Mouse (Mus musculus) limb, embryonic 10.5 days (tissue): ENCODE results near the gene Kcnmb2. TPM values are rescaled to one million over a fixed set of nuclear protein-coding genes. Genes with fewer than 3 reads are reported as not detected.

Source experiments
- DNase-seq: peaks from one replicate; pipeline ENCODE4 v3.0.0-alpha.2; 2017; ENCODE audit warnings: low spot score
- H3K27ac ChIP-seq: fragments of 300-500 bp; sonication (generic); 2 replicates; pipeline ENCODE4 v1.5.1; 2016; ENCODE audit warnings: mild to moderate bottlenecking
- H3K27me3 ChIP-seq: fragments of 300-500 bp; sonication (generic); 2 replicates; pipeline ENCODE4 v1.6.1; 2016; ENCODE audit warnings: low read depth, mild to moderate bottlenecking; ENCODE audit not compliant: poor library complexity, severe bottlenecking
- H3K36me3 ChIP-seq: fragments of 300-500 bp; sonication (generic); 2 replicates; pipeline ENCODE4 v1.6.1; 2016; ENCODE audit warnings: mild to moderate bottlenecking, moderate library complexity
- H3K4me1 ChIP-seq: fragments of 300-500 bp; sonication (generic); 2 replicates; pipeline ENCODE4 v1.6.1; 2016
- H3K4me3 ChIP-seq: fragments of 300-500 bp; sonication (generic); 2 replicates; pipeline ENCODE4 v1.5.1; 2016; ENCODE audit warnings: mild to moderate bottlenecking, moderate library complexity
- H3K9me3 ChIP-seq: fragments of 300-500 bp; sonication (generic); replicated peaks from 2 replicates; pipeline ENCODE4 v1.6.1; 2016; ENCODE audit warnings: mild to moderate bottlenecking
- WGBS: fragments of 180-500 bp; shearing (Covaris S2); methylation state at CpG from one replicate; pipeline ENCODE4 v1.1.7; 2016; 5-methylcytosine and 5-hydroxymethylcytosine counted together
- polyA plus RNA-seq: library from polyadenylated mRNA; unstranded; fragments of >200 nt; fragmentation: Nextera tagmentation; extraction: Ambion mirVana; gene quantifications from 2 replicates; pipeline ENCODE4 v1.2.1, GENCODE M21; 2016

Kcnmb2 gene
- polyA plus RNA-seq, 1 experiment from 2014 or later = 0.09 TPM

- Histone ChIP-seq H3K9me3 (no peaks in the 10 kb centered on the region), H3K27me3 (no peaks in the 10 kb centered on the region), H3K27ac (no peak overlapping the region), H3K36me3 (no peaks in the 10 kb centered on the region), H3K4me1 (peaks cover 5% of the 10 kb centered on the region; the same call in 1 of the 2 replicates), H3K4me3 (no peak overlapping the region)
- 62% methylated on average over 5 of the region's 5 CpGs for WGBS
- no peak for DNase-seq
Measured at GRCm38 (mm10) chr3:32189956-32190355, 287.6 kb downstream of the Kcnmb2 start.

GRCm38 (mm10) chr3:32194014-32194413 is 291.7 kb downstream of the Kcnmb2 start:
- H3K36me3 ChIP-seq = no peaks in the 10 kb centered on the region
- no peak overlapping the region for H3K4me3 ChIP-seq
- no peak overlapping the region for H3K27ac ChIP-seq
- no peaks in the 10 kb centered on the region for H3K9me3 ChIP-seq
- no peak for DNase-seq
- WGBS = 91% methylated on average over 5 of the region's 5 CpGs
- H3K4me1 ChIP-seq = no peaks in the 10 kb centered on the region
- H3K27me3 ChIP-seq = no peaks in the 10 kb centered on the region

GRCm38 (mm10) chr3:32226755-32227154 is 324.4 kb downstream of the Kcnmb2 start:
- 86% methylated on average over 2 of the region's 2 CpGs for WGBS
- H3K4me3 ChIP-seq = no peak overlapping the region
- no peaks in the 10 kb centered on the region for H3K36me3 ChIP-seq
- no peaks in the 10 kb centered on the region for H3K9me3 ChIP-seq
- DNase-seq = no peak
- H3K4me1 ChIP-seq = no peaks in the 10 kb centered on the region
- no peaks in the 10 kb centered on the region for H3K27me3 ChIP-seq
- H3K27ac ChIP-seq = no peak overlapping the region

- WGBS = 87% methylated on average over 5 of the region's 5 CpGs
- Histone ChIP-seq H3K27ac (no peak overlapping the region), H3K4me3 (no peak overlapping the region), H3K9me3 (no peaks in the 10 kb centered on the region), H3K36me3 (no peaks in the 10 kb centered on the region), H3K27me3 (no peaks in the 10 kb centered on the region), H3K4me1 (no peaks in the 10 kb centered on the region)
- no peak for DNase-seq
Measured at GRCm38 (mm10) chr3:32236766-32237165, 334.5 kb downstream of the Kcnmb2 start.
